Mouse (Mus musculus) lung, embryonic 16.5 days (tissue): ENCODE measurements at regions not wholly inside any gene's neighbourhood (a gene's known extent, or its start where the extent isn't known, plus 50 kb on each side); places are given as distances from the start of the nearest gene placed in this dataset.

Experiments
- ATAC-seq: fragments of 200-750 bp; cut with Nextera tagmentation; 2 replicates; pipeline ENCODE4 v1.8.0; 2017; ENCODE audit warnings: low read depth, mild to moderate bottlenecking, moderate library complexity
- H3K27ac ChIP-seq: fragments of 300-500 bp; sonication (generic); 2 replicates; pipeline ENCODE4 v1.5.1; 2014; ENCODE audit warnings: mild to moderate bottlenecking, control low read depth, low read length
- H3K27me3 ChIP-seq: fragments of 300-500 bp; sonication (generic); 2 replicates; pipeline ENCODE4 v1.6.1; 2014; ENCODE audit warnings: low read depth, low read length, mixed read lengths; ENCODE audit not compliant: control insufficient read depth, insufficient read depth
- H3K36me3 ChIP-seq: fragments of 300-500 bp; sonication (generic); 2 replicates; pipeline ENCODE4 v1.6.1; 2014; ENCODE audit warnings: low read length; ENCODE audit not compliant: control insufficient read depth, insufficient read depth
- H3K4me1 ChIP-seq: fragments of 300-500 bp; sonication (generic); replicated peaks from 2 replicates; pipeline ENCODE4 v1.6.1; 2014; ENCODE audit warnings: low read length, mixed read lengths; ENCODE audit not compliant: control insufficient read depth, insufficient read depth
- H3K4me2 ChIP-seq: fragments of 300-500 bp; sonication (generic); 2 replicates; pipeline ENCODE4 v1.6.1; 2014; ENCODE audit warnings: low read depth, low read length, control low read depth
- H3K4me3 ChIP-seq: fragments of 300-500 bp; sonication (generic); 2 replicates; pipeline ENCODE4 v1.5.1; 2014; ENCODE audit warnings: mild to moderate bottlenecking, low read length, control low read depth
- H3K9ac ChIP-seq: fragments of 300-500 bp; sonication (generic); 2 replicates; pipeline ENCODE4 v1.6.1; 2014; ENCODE audit warnings: low read length, control low read depth
- H3K9me3 ChIP-seq: fragments of 300-500 bp; sonication (generic); 2 replicates; pipeline ENCODE4 v1.6.1; 2016; ENCODE audit warnings: low read length; ENCODE audit not compliant: control insufficient read depth
- WGBS: fragments of 180-500 bp; shearing (Covaris S2); extraction: QIAGEN DNeasy Blood & Tissue Kit; methylation state at CpG from one replicate; pipeline ENCODE4 v1.1.7; 2014; 5-methylcytosine and 5-hydroxymethylcytosine counted together

- H3K4me1 ChIP-seq: no peaks in the 10 kb centered on the region
- no peaks in the 10 kb centered on the region for H3K36me3 ChIP-seq
- no peaks in the 10 kb centered on the region for H3K27me3 ChIP-seq
- H3K9me3 ChIP-seq: no peaks in the 10 kb centered on the region
- ATAC-seq: no peak
- H3K4me3 ChIP-seq: no peak overlapping the region
- WGBS: 59% methylated on average over 1 of the region's 1 CpGs
- H3K9ac ChIP-seq: no peak overlapping the region
- no peak overlapping the region for H3K27ac ChIP-seq
- H3K4me2 ChIP-seq: no peak overlapping the region
Measured at GRCm38 (mm10) chr7:87148681-87149080, 97.2 kb upstream of the Nox4 start.

- Histone ChIP-seq H3K36me3 (no peaks in the 10 kb centered on the region), H3K4me3 (no peak overlapping the region), H3K9me3 (no peaks in the 10 kb centered on the region), H3K9ac (no peak overlapping the region), H3K27ac (no peak overlapping the region), H3K4me2 (no peak overlapping the region), H3K27me3 (no peaks in the 10 kb centered on the region), H3K4me1 (no peaks in the 10 kb centered on the region)
- no peak for ATAC-seq
Measured at GRCm38 (mm10) chr7:87150991-87151390, 94.9 kb upstream of the Nox4 start.

- no peaks in the 10 kb centered on the region for H3K4me1 ChIP-seq
- H3K36me3 ChIP-seq: no peaks in the 10 kb centered on the region
- H3K27me3 ChIP-seq: no peaks in the 10 kb centered on the region
- no peaks in the 10 kb centered on the region for H3K9me3 ChIP-seq
- no peak for ATAC-seq
- no peak overlapping the region for H3K27ac ChIP-seq
- no peak overlapping the region for H3K4me2 ChIP-seq
- no peak overlapping the region for H3K9ac ChIP-seq
- 75% methylated on average over 2 of the region's 2 CpGs for WGBS
- no peak overlapping the region for H3K4me3 ChIP-seq
Measured at GRCm38 (mm10) chr7:87186443-87187153, 59.3 kb upstream of the Nox4 start.

GRCm38 (mm10) chr7:87195647-87196046 is 50.2 kb upstream of the Nox4 start:
- ATAC-seq: no peak

More at GRCm38 (mm10) chr7:87195647-87196046, 50.2 kb upstream of the Nox4 start:
- no peaks in the 10 kb centered on the region for H3K9me3 ChIP-seq
- H3K4me3 ChIP-seq: no peak overlapping the region
- no peak overlapping the region for H3K4me2 ChIP-seq
- no peaks in the 10 kb centered on the region for H3K36me3 ChIP-seq
- H3K4me1 ChIP-seq: no peaks in the 10 kb centered on the region
- no peak overlapping the region for H3K27ac ChIP-seq
- 18% methylated on average over 1 of the region's 1 CpGs for WGBS
- H3K27me3 ChIP-seq: no peaks in the 10 kb centered on the region
- no peak overlapping the region for H3K9ac ChIP-seq
